Mouse (Mus musculus): ENCODE results near the gene Gm21256. TPM values are rescaled to one million over a fixed set of nuclear protein-coding genes. Genes with fewer than 3 reads are reported as not detected.
"Not testable (repeated sequence)": the region's sequence is repeated elsewhere in the genome, so short reads cannot be mapped to it uniquely, and the experiment has no call there.

The Gm21256 gene
- polyA plus RNA-seq (2015; fragmentation: Nextera tagmentation; extraction: Ambion mirVana): not detected in 2 replicates

- not testable (repeated sequence) for H3K9me3 ChIP-seq (replicated peaks); H3K27ac ChIP-seq (replicated peaks); H3K4me3 ChIP-seq (replicated peaks); H3K4me1 ChIP-seq (replicated peaks); H3K4me2 ChIP-seq; H3K27me3 ChIP-seq; H3K9ac ChIP-seq; H3K36me3 ChIP-seq (replicated peaks); ATAC-seq (ENCODE audit: insufficient read depth)
- WGBS (ENCODE audit: insufficient replicate concordance): no CpG with 5 or more reads among the region's 7 CpGs
Observed at GRCm38 (mm10) chrY:47450660-47451059, at the start of gene Gm21256. Gene Gm21256 (plus strand): TSS chrY:47450960.

Other genes with a start within 250 kb of the Gm21256 start
- gene Gm21170, start 240.1 kb downstream of the Gm21256 start, polyA plus RNA-seq (2015; fragmentation: Nextera tagmentation; extraction: Ambion mirVana): not detected in 2 replicates

All from liver, embryonic 15.5 days (tissue).